Mouse (Mus musculus) forebrain, embryonic 10.5 days (tissue): ENCODE results near the gene Nlrp14. TPM values are rescaled to one million over a fixed set of nuclear protein-coding genes. Genes with fewer than 3 reads are reported as not detected.

ENCODE experiments used
- polyA plus RNA-seq: library from polyadenylated mRNA; unstranded; fragments of >200 nt; fragmentation: Nextera tagmentation; extraction: Ambion mirVana; gene quantifications from 2 replicates; pipeline ENCODE4 v1.2.1, GENCODE M21; 2016

Nlrp14 gene
- polyA plus RNA-seq, 1 experiment from 2014 or later = not detected

Other genes with a start within 250 kb of the Nlrp14 start
- not detected in 2 replicates for gene Olfr709-ps1, start 234.8 kb upstream of the Nlrp14 start, polyA plus RNA-seq
- not detected in 2 replicates for gene Olfr710, start 218.7 kb upstream of the Nlrp14 start, polyA plus RNA-seq
- not detected in 2 replicates for gene Olfr6, start 203.1 kb upstream of the Nlrp14 start, polyA plus RNA-seq
- not detected in 2 replicates for gene Olfr711, start 191.5 kb upstream of the Nlrp14 start, polyA plus RNA-seq
- gene Olfr2, start 160.9 kb upstream of the Nlrp14 start, polyA plus RNA-seq = not detected in 2 replicates
- not detected in 2 replicates for gene Olfr713, start 135.8 kb upstream of the Nlrp14 start, polyA plus RNA-seq
- gene Olfr714, start 96.0 kb upstream of the Nlrp14 start, polyA plus RNA-seq = not detected in 2 replicates
- gene Olfr17, start 73.8 kb upstream of the Nlrp14 start, polyA plus RNA-seq = not detected in 2 replicates
- gene Olfr715b, start 56.6 kb upstream of the Nlrp14 start, polyA plus RNA-seq = not detected in 2 replicates
- not detected in 2 replicates for gene Olfr715, start 35.9 kb upstream of the Nlrp14 start, polyA plus RNA-seq
- not detected in 2 replicates for gene Olfr716, start 28.7 kb upstream of the Nlrp14 start, polyA plus RNA-seq
- not detected in 2 replicates for gene Rbmxl2, start 42.5 kb downstream of the Nlrp14 start, polyA plus RNA-seq
- gene Syt9, start 203.7 kb downstream of the Nlrp14 start, polyA plus RNA-seq = 4.3 and 4.6 TPM in 2 replicates